Mouse (Mus musculus): ENCODE data around the gene Rreb1. TPM values are rescaled to one million over a fixed set of nuclear protein-coding genes. Genes with fewer than 3 reads are reported as not detected.

Gene Rreb1
- polyA plus RNA-seq, 2 experiments, result 19.0 to 21.4 TPM

- Histone ChIP-seq H3K36me3 (ENCODE audit: control insufficient read depth, insufficient read depth, low read length) (no peaks in the 10 kb centered on the region), H3K4me1 (ENCODE audit: control insufficient read depth, insufficient read depth, low read length) (peaks cover 25% of the 10 kb centered on the region), H3K27ac (replicated peaks; ENCODE audit: low read depth, low read length) (no peak overlapping the region), H3K27me3 (ENCODE audit: control insufficient read depth, insufficient read depth, low read length) (no peaks in the 10 kb centered on the region), H3K9me3 (ENCODE audit: control insufficient read depth, low read length) (no peaks in the 10 kb centered on the region), H3K4me3 (replicated peaks; ENCODE audit: low read length) (no peak overlapping the region), H3K9ac (ENCODE audit: low read depth, low read length, severe bottlenecking) (no peak overlapping the region), H3K4me2 (replicated peaks; ENCODE audit: low read depth, low read length, severe bottlenecking) (no peak overlapping the region)
- 89% methylated on average over 5 of the region's 5 CpGs for WGBS
- ATAC-seq (ENCODE audit: low FRiP score, low read depth) (no peak), DNase-seq (ENCODE audit: low spot score) (no peak)
- no peak for TF ChIP-seq POLR2A (IDR thresholded peaks at IDR 0.05; ENCODE audit: borderline replicate concordance, extremely low read depth, insufficient read depth, insufficient read length)
Observed at GRCm38 (mm10) chr13:37883008-37883407, 104.8 kb downstream of the Rreb1 start.

- Histone ChIP-seq H3K4me3 (replicated peaks; ENCODE audit: low read length) (no peak overlapping the region), H3K4me1 (ENCODE audit: control insufficient read depth, insufficient read depth, low read length) (peaks cover 5% of the 10 kb centered on the region), H3K36me3 (ENCODE audit: control insufficient read depth, insufficient read depth, low read length) (peaks cover 12% of the 10 kb centered on the region), H3K9me3 (ENCODE audit: control insufficient read depth, low read length) (no peaks in the 10 kb centered on the region), H3K27ac (replicated peaks; ENCODE audit: low read depth, low read length) (no peak overlapping the region), H3K27me3 (ENCODE audit: control insufficient read depth, insufficient read depth, low read length) (no peaks in the 10 kb centered on the region), H3K4me2 (replicated peaks; ENCODE audit: low read depth, low read length, severe bottlenecking) (no peak overlapping the region), H3K9ac (ENCODE audit: low read depth, low read length, severe bottlenecking) (no peak overlapping the region)
- no peak for DNase-seq (ENCODE audit: low spot score)
- WGBS, result 88% methylated on average over 2 of the region's 2 CpGs
- no peak for TF ChIP-seq POLR2A (IDR thresholded peaks at IDR 0.05; ENCODE audit: borderline replicate concordance, extremely low read depth, insufficient read depth, insufficient read length)
- no peak for ATAC-seq (ENCODE audit: low FRiP score, low read depth)
Observed at GRCm38 (mm10) chr13:37885392-37885791, 107.2 kb downstream of the Rreb1 start.

- H3K4me3 ChIP-seq (replicated peaks; ENCODE audit: low read length), result no peak overlapping the region
- DNase-seq (ENCODE audit: low spot score), result no peak
- H3K27me3 ChIP-seq (ENCODE audit: control insufficient read depth, insufficient read depth, low read length), result no peaks in the 10 kb centered on the region
- WGBS, result 83% methylated on average over 6 of the region's 6 CpGs
- ATAC-seq (ENCODE audit: low FRiP score, low read depth), result no peak
- no peaks in the 10 kb centered on the region for H3K9me3 ChIP-seq (ENCODE audit: control insufficient read depth, low read length)
- H3K4me1 ChIP-seq (ENCODE audit: control insufficient read depth, insufficient read depth, low read length), result no peaks in the 10 kb centered on the region; the same call in 1 of the 2 replicates
- peaks cover 16% of the 10 kb centered on the region for H3K36me3 ChIP-seq (ENCODE audit: control insufficient read depth, insufficient read depth, low read length)
- H3K9ac ChIP-seq (ENCODE audit: low read depth, low read length, severe bottlenecking), result no peak overlapping the region
- H3K4me2 ChIP-seq (replicated peaks; ENCODE audit: low read depth, low read length, severe bottlenecking), result no peak overlapping the region
- no peak for TF ChIP-seq POLR2A (IDR thresholded peaks at IDR 0.05; ENCODE audit: borderline replicate concordance, extremely low read depth, insufficient read depth, insufficient read length)
- H3K27ac ChIP-seq (replicated peaks; ENCODE audit: low read depth, low read length), result no peak overlapping the region
Observed at GRCm38 (mm10) chr13:37886024-37886423, 107.8 kb downstream of the Rreb1 start.

GRCm38 (mm10) chr13:37894756-37895155, 116.6 kb downstream of the Rreb1 start:
- no peak overlapping the region for H3K4me2 ChIP-seq (replicated peaks; ENCODE audit: low read depth, low read length, severe bottlenecking)
- H3K4me3 ChIP-seq (replicated peaks; ENCODE audit: low read length), result no peak overlapping the region
- H3K9ac ChIP-seq (ENCODE audit: low read depth, low read length, severe bottlenecking), result no peak overlapping the region
- no peaks in the 10 kb centered on the region for H3K4me1 ChIP-seq (ENCODE audit: control insufficient read depth, insufficient read depth, low read length)
- H3K9me3 ChIP-seq (ENCODE audit: control insufficient read depth, low read length), result no peaks in the 10 kb centered on the region
- no peaks in the 10 kb centered on the region for H3K27me3 ChIP-seq (ENCODE audit: control insufficient read depth, insufficient read depth, low read length)
- no peak overlapping the region for H3K27ac ChIP-seq (replicated peaks; ENCODE audit: low read depth, low read length)
- DNase-seq (ENCODE audit: low spot score) (no peak), ATAC-seq (ENCODE audit: low FRiP score, low read depth) (no peak)
- H3K36me3 ChIP-seq (ENCODE audit: control insufficient read depth, insufficient read depth, low read length), result peaks cover 52% of the 10 kb centered on the region
- 83% methylated on average over 8 of the region's 8 CpGs for WGBS
- no peak for TF ChIP-seq POLR2A (IDR thresholded peaks at IDR 0.05; ENCODE audit: borderline replicate concordance, extremely low read depth, insufficient read depth, insufficient read length)

- no peak for TF ChIP-seq POLR2A (IDR thresholded peaks at IDR 0.05; ENCODE audit: borderline replicate concordance, extremely low read depth, insufficient read depth, insufficient read length)
- no peak for DNase-seq (ENCODE audit: low spot score)
- Histone ChIP-seq H3K27ac (replicated peaks; ENCODE audit: low read depth, low read length) (no peak overlapping the region), H3K9ac (ENCODE audit: low read depth, low read length, severe bottlenecking) (no peak overlapping the region), H3K9me3 (ENCODE audit: control insufficient read depth, low read length) (no peaks in the 10 kb centered on the region), H3K4me1 (ENCODE audit: control insufficient read depth, insufficient read depth, low read length) (no peaks in the 10 kb centered on the region), H3K4me3 (replicated peaks; ENCODE audit: low read length) (no peak overlapping the region), H3K27me3 (ENCODE audit: control insufficient read depth, insufficient read depth, low read length) (no peaks in the 10 kb centered on the region), H3K4me2 (replicated peaks; ENCODE audit: low read depth, low read length, severe bottlenecking) (no peak overlapping the region), H3K36me3 (ENCODE audit: control insufficient read depth, insufficient read depth, low read length) (peaks cover 53% of the 10 kb centered on the region)
- ATAC-seq (ENCODE audit: low FRiP score, low read depth), result no peak
- WGBS, result 92% methylated on average over 6 of the region's 6 CpGs
Observed at GRCm38 (mm10) chr13:37895564-37896254, 117.5 kb downstream of the Rreb1 start.
